Mouse (Mus musculus) ovary, postnatal 10 days (tissue): ENCODE data around the gene Senp1.

Source experiments
- DNase-seq: peaks from one replicate; pipeline ENCODE4 v3.0.0; 2022; ENCODE audit warnings: low spot score

The Senp1 gene

DNA sequence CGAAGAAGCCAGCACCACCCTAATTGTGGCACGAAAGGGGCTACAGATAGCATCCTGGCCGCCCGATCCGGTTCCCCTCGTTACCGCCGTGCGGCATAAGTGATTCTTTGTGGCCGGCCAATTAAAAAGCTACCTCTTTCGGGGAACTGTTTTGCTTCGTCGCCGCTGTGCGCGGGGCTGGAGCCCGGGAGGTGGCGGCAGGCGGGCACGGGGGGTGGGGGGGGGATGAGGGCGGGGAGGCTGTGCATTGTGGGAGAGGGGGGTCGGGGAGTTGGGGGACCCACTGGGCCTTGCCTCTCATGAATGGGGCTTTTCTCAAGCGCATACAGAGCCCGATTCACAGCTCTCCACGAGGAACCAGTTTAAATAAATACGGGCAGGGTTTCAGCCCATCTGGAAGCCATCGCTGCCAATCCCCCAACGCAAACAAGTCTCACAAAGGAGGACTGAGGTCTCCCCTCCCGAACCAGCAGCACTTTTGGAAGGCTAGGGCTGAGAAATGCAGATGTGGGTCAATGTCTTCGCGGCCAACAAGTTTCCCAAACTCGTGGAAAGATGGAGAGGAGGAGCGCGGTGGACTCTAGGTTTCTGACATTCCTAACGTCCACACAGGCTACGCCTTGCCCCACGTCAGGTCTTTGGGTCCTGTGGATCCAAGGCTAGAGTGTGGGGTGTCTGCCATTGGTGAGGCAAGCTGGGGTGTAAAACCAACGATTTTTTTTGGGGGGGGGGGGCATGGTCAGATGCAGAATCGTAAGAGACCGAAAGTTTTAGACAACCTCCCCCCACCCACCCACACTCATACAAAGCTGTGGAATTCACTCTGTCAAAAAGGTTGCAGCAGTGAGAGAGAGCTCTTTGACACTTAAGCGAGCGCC is 91.2 kb downstream of the Senp1 start:
- no peak for DNase-seq

- no peak for DNase-seq
These were observed 92.0 kb downstream of the Senp1 start for GRCm38 (mm10) chr15:98001321-98002112.

DNA sequence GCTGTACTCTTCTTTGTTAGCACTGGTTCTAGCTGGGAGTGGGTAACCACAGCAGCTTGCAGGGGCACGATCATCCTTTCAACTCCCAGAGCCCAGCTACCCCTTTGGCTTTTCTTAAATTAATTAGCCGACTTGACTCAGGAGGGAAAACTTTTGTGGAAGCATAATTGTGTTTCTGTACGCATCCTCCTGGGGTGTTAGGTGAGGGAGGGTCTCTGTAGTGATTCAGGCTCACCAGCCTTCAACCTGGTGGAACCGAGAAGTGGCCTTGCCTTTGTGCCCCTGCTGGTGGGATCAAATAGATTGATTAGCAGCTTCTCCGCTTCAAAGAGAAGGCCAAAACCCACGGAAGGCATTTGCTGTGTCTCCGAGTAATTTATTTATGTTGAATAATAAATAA is 93.6 kb downstream of the Senp1 start:
- no peak for DNase-seq

DNA sequence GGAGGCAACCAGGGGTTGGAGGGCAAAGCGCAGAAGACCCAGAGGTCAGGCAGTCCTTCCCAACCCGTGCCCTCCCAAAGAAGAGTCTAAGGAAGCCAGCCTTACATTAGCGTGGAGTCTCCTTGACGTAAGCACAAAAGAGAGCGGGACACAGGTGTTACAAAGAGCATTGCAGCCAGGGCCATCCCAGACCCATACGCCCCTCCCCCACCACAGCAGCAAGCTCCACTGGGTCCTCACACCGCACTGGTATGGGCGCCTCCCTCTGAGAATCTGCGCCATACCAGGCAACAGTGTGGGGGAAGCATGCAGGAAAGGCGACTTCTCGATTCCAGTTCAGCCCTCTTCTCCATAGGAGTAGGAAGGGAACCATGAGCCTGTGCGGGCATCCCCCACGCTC is 94.0 kb downstream of the Senp1 start:
- DNase-seq: no peak

DNA sequence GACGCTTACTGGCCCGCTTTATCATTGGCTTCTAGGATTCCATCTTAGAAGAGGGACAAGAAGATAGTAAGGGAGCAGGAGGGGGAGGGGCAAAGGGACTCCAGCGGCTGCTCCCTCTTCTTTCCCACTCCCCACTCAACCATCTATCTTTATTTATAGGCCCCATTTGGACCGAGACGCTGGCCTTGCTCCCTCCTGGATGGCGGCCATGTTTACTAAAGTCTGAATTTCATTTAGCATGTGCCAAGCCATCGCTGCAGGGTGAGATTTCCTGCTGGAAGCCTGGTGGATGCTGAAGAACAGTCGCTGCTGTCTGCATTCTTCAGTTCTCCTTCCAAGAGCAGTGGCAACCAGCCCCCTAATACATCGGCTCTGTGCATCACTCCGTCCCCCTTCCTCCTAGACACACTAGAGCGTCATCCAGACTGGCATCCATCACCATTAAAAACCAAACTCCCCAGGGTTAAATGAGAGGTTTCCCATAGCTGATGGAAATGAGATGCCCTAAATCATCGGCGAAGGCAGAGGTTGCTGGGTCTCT is 96.8 kb downstream of the Senp1 start:
- DNase-seq: no peak

DNA sequence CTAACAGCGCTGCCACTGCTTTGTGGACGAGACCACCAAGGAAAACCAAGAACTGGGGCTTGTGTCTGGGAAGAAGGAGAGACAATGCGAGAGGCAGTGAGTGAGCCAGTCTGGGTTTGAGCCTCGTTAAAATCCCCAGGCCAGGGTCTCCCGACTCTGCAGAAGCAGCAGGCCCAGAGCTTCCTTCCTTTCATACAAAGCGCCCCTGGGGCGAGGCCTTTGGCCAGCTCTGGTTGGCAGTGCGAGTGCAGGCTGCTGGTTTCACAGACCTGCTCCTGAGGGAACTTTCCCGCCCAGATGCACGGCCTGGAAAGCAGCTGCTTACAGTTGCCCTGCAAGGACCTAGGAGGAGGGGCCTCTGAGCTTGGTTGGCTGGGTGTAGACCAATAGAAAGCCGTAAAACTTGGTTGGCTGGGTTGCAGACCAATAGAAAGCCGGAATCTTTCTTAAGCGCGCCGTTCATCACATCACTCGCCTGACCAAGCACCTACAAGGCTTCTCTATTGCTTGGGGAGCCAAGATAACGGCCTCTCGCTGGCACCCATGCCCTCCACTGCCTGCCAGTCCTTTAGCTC is 100.7 kb downstream of the Senp1 start:
- peak; percentile 58 for DNase-seq

DNA sequence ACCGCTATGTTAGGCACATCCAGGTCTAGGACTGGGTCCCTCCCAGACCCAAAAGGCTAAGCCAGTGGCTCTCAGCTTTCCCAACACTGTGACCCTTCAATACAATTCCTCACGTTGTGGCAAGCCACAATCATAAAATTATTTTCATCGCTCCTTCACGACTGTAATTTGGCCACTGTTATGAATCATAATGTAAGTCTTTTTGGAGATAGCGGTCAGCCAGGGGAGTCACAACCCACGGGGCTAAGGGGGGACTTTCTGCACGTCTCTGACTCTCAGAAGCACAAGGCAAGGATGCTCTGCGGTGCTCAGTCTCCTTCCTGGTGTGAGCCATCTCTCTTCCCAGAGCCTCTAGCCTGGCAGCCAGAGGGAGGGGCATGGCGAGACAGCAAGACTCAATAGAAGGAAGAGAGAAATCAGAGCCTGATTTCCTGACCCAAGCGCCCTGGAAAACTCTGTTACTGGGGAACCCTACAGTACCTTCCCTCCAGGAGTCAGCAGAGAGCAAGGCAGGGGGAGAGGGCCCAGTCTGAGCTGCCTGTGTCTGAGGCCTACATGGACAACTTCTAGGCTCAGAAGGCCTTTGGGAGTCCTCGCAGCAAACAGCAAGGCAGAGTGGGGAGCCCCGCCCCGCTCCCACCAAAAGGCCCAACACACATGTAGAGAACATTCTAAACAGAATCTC is 101.4 kb downstream of the Senp1 start:
- no peak for DNase-seq

GRCm38 (mm10) chr15:97991285-97991895 is 102.2 kb downstream of the Senp1 start:
- no peak for DNase-seq

- no peak for DNase-seq
These were observed 102.8 kb downstream of the Senp1 start for GRCm38 (mm10) chr15:97990721-97991120.

GRCm38 (mm10) chr15:97990124-97990523 is 103.4 kb downstream of the Senp1 start:
- DNase-seq: no peak

DNA sequence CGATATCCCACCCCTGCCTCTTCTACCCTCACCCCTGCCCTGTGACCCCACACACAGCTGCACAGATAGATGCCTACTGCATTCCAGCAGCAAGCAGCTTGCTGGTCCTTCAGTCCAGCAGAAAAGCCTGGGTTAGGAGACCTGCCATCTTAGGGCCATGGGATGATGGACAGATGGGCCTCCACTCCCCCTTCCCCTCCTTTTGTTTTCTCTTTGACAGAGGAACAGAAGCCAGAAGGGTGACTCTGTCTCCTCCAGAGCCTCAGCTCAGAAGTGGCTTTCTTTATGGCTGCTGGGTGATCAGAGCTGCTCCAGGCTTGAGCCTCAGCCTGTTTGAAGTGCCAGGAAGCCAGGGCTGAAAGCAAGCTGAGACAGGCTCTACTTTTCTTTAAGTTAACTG is 104.0 kb downstream of the Senp1 start:
- no peak for DNase-seq
